14 mouse cellular contexts compared by ENCODE assay signal in the genomic region with DNA sequence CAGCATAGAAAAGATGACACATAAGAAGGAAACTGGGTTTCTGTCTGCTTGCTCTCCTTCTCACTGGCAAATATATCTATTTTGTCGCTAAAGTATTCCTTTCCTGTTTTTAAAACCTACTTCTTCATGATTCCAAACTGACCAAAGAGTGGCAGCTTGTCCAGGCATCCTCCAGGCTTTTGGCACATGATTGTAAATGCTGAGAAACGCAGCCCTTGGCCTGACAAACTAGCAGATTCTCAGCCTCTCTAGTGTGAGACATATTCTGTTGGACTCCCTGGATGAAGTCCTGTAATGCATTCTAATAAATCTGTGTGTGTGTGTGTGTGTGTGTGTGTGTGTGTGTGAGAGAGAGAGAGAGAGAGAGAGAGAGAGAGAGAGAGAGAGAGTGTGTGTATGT.
"Had no signal": no experiment of that assay in that cellular context is flagged by ENCODE, and none has a peak within 500 bp of the region (broad histone marks: within the 10 kb centered on the region; RNA-seq: fewer than 3 reads in every experiment).

No protein-coding gene starts in this region.

- H3K4me3 ChIP-seq: kidney, embryonic 15.5 days; limb, embryonic 10.5 days; liver, embryonic 15.5 days; midbrain, embryonic 10.5 days; myocyte; neural tube, embryonic 15.5 days had no signal

- DNase-seq: kidney, postnatal 14 days; lung, adult 2 months; lung, postnatal 36 days; midbrain, embryonic 14.5 days; right cerebral cortex, adult 18-20 months; right cerebral cortex, postnatal 25 days; thymus, postnatal 14 days had no signal

- H3K4me1 ChIP-seq: kidney, embryonic 15.5 days; limb, embryonic 10.5 days; liver, embryonic 15.5 days; midbrain, embryonic 10.5 days; neural tube, embryonic 15.5 days had no signal

- H3K27ac ChIP-seq: kidney, embryonic 15.5 days; limb, embryonic 10.5 days; liver, embryonic 15.5 days; midbrain, embryonic 10.5 days; neural tube, embryonic 15.5 days; stomach, postnatal 0 days had no signal

- H3K27me3 ChIP-seq: kidney, embryonic 15.5 days; liver, embryonic 15.5 days; neural tube, embryonic 15.5 days had no signal

- H3K36me3 ChIP-seq: kidney, embryonic 15.5 days; limb, embryonic 10.5 days; liver, embryonic 15.5 days; midbrain, embryonic 10.5 days; neural tube, embryonic 15.5 days had no signal
